Mouse (Mus musculus) spleen, postnatal 4 days (tissue): ENCODE measurements around the gene Med13l.
A peak's percentile ranks its signal among the peaks of the same experiment; 100 is the strongest.

ENCODE experiments used
- DNase-seq, 2 experiments: peaks; one replicate each; pipeline ENCODE4 v3.0.0; 2022; ENCODE audit warnings: low spot score in 2 of 2

The Med13l gene

GRCm38 (mm10) chr5:118594470-118595236 lies 34.2 kb downstream of the Med13l start:
- peak; percentile 46 to 77 for DNase-seq

DNA sequence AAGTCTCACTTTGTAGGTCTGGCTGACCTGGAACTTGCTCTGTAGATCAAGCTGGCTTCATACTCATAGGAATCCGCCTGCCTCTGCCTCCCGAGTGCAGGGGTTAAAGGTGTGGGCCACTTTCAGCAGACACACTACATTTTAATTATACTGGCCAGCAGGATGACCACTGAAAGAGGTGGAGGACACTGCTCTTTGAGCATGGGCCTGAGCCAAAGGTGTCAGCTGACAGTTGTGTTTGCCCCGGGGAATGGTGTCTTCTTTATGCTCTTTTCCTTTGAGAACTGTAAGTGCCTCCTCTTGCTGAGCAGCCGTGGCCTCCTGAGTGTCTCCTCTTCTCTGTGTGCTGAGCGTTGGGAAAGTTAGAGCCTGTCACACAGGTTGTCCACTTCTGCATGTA lies 35.4 kb downstream of the Med13l start:
- no peak for DNase-seq

- DNase-seq, result no peak
These were observed 36.1 kb downstream of the Med13l start for GRCm38 (mm10) chr5:118596452-118597092.

DNA sequence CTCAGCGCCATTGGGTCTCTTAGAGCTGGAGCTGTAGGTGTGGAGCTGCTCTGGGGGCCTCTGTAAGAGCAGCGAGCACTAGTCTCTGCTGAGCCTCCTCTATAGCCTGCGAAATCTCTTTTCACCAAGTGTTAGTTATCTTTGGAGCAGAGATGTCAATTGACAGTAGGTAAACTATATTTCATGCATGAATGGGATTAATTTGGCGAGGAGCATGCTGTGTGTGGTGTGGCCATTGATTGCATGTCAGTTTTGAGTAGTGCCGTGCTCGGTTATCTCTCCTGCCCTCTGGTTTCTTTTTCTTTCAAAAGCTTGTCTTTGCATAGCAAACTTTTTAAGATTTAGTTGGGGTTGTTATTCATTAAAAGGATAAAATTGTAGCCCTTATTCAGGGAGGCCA lies 38.1 kb downstream of the Med13l start:
- no peak for DNase-seq

DNA sequence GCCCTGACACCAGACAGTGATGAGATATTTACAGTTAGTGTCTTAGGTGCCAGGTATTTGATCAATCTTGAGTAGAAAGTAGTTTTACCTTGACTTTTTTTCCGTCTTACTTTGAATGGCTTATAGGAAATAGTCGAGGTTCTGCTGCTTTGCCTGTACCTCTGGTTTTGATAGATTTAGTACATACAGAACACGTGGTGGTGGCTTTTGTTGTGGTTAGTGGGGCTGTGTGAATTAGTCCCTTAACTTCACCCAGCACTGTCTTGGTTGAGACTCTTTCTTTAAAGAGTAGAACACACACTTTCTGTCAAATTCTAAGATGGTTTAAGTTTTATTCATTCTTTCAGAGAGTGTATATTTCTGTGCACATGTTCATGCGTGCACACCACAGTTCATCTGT lies 41.0 kb downstream of the Med13l start:
- DNase-seq, result no peak

- no peak for DNase-seq
These were observed 42.2 kb downstream of the Med13l start for GRCm38 (mm10) chr5:118602706-118603105.

GRCm38 (mm10) chr5:118605424-118606067 lies 45.1 kb downstream of the Med13l start:
- no peak for DNase-seq

DNA sequence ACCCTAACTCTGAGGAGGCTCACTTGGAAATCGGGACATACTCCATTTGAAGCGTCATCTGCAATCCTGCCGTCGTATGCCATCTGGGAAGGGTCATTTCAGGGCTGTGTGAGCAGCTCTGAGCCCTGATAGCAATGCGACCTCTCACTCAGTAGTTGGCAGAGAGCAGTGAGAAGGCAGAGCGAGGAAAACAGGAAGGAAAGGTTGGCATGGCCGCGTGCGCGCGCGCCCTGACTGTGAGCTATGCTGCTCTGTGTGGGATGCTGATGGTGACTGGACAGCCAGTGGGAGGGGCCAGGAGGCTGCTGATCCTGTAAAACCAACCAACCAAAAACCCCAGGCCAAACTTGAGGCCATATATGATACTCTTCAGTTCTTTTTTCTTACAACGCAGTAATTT lies 46.2 kb downstream of the Med13l start:
- DNase-seq, result no peak

GRCm38 (mm10) chr5:118607900-118608299 lies 47.4 kb downstream of the Med13l start:
- DNase-seq, result no peak

DNA sequence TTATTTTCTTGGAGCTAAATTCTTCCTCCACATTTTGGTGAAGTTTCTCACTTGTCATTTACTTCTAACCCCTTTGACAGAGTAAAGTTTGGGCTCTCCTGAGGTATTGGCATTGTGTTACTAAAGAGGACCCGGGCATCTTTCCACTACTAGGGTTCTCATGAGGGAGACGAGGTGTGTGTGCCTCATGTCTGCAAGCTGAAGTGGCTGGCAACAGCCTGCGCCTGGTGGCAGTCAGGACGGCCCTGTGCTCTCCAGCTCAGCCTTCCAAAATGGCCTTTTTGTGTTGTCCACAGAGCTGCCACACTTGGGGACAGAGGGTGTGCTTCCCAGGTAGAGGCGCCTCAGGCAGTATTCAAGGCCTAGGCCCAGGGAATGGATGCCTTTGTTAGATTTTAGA lies 50.0 kb downstream of the Med13l start:
- DNase-seq, result no peak

GRCm38 (mm10) chr5:118612956-118613631 lies 52.6 kb downstream of the Med13l start:
- DNase-seq, result no peak

- DNase-seq, result no peak
These were observed 53.2 kb downstream of the Med13l start for GRCm38 (mm10) chr5:118613704-118614103.

DNA sequence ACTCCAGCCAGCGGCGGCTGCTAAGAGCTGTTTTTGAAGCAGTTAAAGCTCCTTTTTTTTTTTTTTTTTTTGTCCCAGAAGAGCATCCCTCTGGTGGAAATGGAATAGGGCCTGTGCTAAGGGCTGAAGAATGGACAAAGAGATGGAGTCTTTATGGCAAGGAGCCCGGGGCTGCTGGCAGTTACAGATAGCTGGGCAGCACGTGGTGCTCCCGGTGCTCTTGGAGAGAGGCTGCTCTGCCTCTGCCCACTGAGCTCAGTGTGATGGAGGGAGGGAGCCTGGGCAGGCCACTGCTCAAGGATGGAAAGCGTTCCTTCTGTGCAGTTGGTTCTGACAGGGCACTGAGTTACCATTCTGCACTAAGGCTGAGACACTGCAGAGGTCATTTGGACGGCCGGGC lies 53.6 kb downstream of the Med13l start:
- no peak for DNase-seq

DNA sequence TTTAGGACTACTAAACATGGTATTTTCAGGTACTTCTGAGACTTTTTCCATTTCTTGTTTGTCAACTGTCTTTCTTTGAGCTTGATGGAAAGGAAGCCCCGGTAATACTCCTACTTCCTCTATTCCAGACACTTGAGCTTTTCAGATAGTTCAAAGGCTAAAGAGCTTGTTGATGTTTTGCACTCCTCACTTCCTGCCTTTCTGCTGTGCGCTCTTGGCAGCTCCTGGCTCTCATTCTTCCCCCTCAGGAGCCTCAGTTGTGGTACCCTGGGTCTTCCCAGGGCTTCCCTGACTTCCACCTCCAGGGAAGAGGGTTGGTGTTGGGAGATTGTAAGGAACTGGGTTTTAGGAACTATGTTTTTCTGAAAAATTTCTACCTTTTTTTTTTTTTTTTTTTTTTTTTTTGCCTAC lies 54.1 kb downstream of the Med13l start:
- no peak for DNase-seq

- no peak for DNase-seq
These were observed 58.6 kb downstream of the Med13l start for GRCm38 (mm10) chr5:118618963-118619610.

GRCm38 (mm10) chr5:118619801-118620200 lies 59.3 kb downstream of the Med13l start:
- no peak for DNase-seq

- no peak for DNase-seq
These were observed 59.9 kb downstream of the Med13l start for GRCm38 (mm10) chr5:118620330-118620910.

- DNase-seq, result no peak
These were observed 61.4 kb downstream of the Med13l start for GRCm38 (mm10) chr5:118621877-118622276.

DNA sequence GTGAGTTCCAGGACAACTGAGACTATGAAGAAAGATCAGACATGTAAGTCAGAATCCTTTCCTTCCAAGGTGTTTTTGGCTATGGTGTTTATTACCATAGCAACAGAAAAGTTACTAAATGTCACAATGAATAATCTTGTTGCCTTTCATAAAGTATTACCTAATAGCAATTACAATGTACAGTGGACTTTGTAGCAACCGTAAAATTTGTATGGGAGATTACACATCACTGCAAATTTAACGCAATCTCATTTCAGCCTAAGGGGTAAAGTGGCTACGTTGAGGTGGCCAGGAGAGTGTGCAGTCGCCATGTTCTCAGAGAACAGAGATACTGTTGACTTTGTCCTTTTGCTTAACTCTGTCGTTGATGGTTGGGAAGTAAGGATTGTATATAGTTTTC lies 61.9 kb downstream of the Med13l start:
- DNase-seq, result no peak

- DNase-seq, result no peak
These were observed 63.3 kb downstream of the Med13l start for GRCm38 (mm10) chr5:118623797-118624196.

- no peak for DNase-seq
These were observed 67.2 kb downstream of the Med13l start for GRCm38 (mm10) chr5:118627630-118628029.
